Mouse (Mus musculus): ENCODE data around the gene Fam149a.
A peak's percentile ranks its signal among the peaks of the same experiment; 100 is the strongest.
"Not testable (repeated sequence)": the region's sequence is repeated elsewhere in the genome, so short reads cannot be mapped to it uniquely, and the experiment has no call there.

The Fam149a gene

GRCm38 (mm10) chr8:45332685-45333409 lies 49.2 kb downstream of the Fam149a start, which contains the start of gene Cyp4v3:
Cyp4v3 (minus strand) TSS chr8:45333216.
- peak; percentile 46 for DNase-seq (ENCODE audit: low spot score)

- DNase-seq (ENCODE audit: low spot score) = no peak
These were observed 51.2 kb downstream of the Fam149a start for GRCm38 (mm10) chr8:45330856-45331255.

DNA sequence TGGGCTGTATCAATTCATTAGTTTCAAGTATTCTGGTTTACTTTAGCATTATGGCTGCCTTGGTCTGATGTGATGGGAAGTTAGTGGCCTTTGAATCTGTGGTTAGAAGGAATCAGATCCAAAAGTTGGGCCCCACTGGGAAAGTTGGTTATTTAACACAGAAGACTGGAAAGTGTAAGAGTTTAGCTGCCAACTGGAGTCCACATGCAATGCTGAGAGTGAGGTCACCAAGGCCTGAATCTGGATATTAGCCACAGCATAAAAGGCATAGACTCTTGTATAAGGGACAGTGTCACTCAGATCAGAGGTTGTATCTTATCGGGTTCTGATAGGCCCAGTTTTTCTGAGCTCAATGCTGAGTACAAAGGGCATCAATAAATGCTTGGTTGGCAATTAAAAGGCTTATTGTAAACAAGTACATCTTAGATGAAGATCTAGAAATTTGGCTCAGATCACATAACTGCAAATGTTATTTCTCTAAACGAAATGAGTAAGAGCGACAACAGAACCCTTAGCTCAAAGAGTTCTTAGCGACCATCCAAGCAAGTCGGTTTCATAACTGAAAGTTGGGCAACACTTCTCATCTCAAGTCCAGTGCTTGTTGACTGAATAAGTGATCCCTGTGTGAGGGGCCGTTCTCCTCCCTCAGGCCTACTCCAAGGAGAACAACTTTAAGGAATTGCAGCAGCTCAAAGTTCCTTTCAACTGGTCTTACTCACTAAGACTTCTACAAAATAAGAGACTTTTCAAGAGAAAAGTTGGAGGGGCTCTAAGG lies 52.7 kb downstream of the Fam149a start:
- no peak for DNase-seq (ENCODE audit: low spot score)

DNA sequence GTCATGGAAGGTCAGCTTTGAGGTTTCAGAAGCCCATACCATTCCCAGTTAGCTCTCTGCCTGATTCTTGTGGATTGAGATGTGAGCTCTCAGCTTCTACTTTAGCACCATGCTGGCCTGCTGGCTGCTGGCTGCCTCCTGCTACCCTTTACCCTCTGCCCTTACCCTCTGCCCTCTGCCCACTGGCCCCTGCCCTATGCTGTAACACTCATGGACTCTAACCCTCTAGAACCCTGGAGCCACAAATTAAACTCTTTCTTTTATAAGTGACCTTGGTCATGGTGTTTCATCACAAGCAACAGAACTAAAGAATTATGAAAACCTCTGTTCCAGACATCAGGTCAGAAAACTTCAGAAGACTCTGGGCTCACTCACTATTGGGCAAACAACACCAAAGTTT lies 55.0 kb downstream of the Fam149a start:
- not testable (repeated sequence) for DNase-seq (ENCODE audit: low spot score)

DNA sequence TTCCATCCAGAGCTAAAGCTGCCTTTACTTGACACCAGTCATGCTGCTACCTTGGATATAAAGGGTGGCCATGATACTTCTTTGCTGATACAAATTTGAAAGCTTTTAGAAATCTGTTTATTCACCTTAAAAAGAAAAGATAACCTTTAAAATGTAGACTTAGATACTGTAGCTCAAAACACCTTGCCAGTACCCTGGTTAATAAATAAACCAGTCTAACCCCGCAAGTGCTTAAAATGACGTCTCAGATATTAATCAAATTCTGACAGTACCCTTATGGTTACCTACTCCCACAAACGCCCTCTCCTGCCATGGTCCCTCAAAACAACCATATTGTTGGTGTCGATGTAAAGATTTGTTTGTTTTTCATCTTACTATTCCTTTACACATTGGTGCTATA lies 57.9 kb downstream of the Fam149a start:
- DNase-seq (ENCODE audit: low spot score) = no peak

DNA sequence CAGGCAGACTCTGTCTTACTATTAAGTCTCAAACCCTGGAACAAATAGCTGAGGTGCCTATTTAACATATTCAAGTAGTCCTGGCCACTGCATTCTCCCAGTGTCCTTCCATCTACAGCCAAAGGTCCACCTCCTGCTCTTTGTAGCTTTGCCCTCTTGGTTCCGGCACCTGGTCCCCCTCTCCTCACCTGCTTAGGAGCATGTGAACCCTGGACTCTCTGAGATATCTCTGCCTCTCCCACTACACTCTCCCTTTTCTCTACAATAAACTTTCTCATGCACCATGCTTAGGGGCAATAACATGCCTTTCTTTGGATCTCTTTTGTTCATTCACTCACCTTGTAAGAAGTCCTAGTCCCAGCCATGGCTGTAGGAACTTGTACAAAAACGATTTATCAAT lies 60.7 kb downstream of the Fam149a start:
- no peak for DNase-seq (ENCODE audit: low spot score)

DNA sequence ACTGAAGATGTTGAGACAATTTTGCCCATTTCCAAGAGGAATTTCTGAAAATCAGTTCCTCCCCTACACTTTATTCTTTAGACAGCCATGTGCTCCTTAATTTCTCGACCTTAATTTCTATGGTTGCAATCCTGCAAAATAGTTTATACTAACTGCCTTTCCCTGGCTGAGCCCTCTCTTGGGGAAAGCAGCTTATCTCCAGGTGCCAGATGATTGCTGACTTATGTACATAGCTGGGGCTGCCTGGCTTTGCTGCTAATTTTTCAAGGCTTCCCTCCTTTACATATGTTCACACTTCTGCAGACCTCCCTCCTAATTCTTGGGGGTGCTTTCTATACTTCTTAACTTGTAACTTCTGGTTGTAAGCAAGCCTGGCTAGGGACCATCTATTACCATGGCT lies 61.2 kb downstream of the Fam149a start:
- DNase-seq (ENCODE audit: low spot score) = peak; percentile 7

DNA sequence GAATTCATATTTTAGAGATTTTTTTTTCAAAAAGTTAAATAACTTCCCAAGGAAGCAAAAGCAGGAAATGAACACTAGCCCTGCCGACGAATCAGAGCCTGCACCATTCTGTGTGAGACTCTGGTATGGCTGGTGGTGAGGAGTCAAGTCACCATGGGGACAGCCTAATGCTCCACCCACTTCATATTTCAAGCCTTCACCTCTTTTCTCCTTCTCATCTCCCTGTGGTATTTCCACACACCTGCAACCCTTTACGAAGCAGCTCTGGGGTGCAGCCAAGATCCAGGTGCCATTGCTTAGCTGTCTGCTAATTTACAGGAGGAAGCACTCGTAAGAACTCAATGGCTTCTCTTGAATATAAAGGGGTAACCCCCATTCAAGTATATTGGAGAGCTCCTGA lies 71.1 kb downstream of the Fam149a start:
- no peak for DNase-seq (ENCODE audit: low spot score)

DNA sequence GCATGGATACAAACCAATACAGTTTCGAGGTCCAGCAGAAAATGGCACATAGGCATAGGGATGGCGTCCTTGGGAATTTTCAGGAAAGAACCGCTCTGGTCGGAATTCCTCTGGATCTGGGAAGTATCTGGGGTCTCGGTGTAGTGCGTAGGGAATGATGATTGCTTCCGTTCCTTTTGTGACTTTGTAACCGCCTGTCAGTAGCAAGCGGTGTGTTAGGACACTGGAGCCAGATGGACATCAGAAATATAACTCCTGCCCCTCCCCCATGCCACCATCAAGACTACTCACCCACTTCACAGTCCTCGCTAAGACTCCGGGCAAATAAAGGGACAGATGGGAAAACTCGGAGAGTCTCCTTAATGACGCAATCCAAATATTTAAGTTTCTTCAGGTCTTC lies 73.7 kb downstream of the Fam149a start, which contains the start of gene Gm45753:
TSS of gene Gm45753 (minus strand) at position 101 of the 400 bp plus-strand sequence.
- DNase-seq (ENCODE audit: low spot score) = no peak

GRCm38 (mm10) chr8:45305479-45305878 lies 76.6 kb downstream of the Fam149a start:
- no peak for DNase-seq (ENCODE audit: low spot score)

GRCm38 (mm10) chr8:45304354-45304753 lies 77.7 kb downstream of the Fam149a start:
- no peak for DNase-seq (ENCODE audit: low spot score)

- DNase-seq (ENCODE audit: low spot score) = no peak
These were observed 79.7 kb downstream of the Fam149a start for GRCm38 (mm10) chr8:45302390-45302789.

- DNase-seq (ENCODE audit: low spot score) = no peak
These were observed 86.8 kb downstream of the Fam149a start for GRCm38 (mm10) chr8:45295276-45295675.

DNA sequence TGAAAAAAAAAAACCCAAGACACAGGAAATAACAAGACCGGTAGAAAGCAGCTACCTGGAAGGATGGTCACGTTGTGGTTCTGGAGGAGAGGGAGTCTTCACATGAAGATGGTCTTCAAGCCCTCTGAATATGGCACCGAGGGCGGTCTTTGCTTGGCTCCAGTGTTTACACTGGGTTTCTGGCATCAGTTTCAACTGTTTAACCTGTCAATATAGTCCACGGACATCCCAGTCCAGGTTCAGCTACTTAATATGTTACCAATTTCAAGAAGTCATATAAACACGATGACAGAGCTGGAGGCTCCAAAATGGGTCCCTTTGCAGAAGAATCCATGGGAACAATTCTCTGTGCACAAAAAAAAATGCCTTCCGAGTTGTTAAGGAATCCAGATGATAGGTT lies 87.4 kb downstream of the Fam149a start, which contains the start of gene Klkb1:
TSS of gene Klkb1 (minus strand) at position 173 of the 400 bp plus-strand sequence.
- no peak for DNase-seq (ENCODE audit: low spot score)

- no peak for DNase-seq (ENCODE audit: low spot score)
These were observed 90.3 kb downstream of the Fam149a start for GRCm38 (mm10) chr8:45291790-45292189.

Measured in yolk sac, embryonic 10.5 days (tissue).